Mouse (Mus musculus) urinary bladder, adult 2 months (tissue): ENCODE results near the gene Dnajc13. TPM values are rescaled to one million over a fixed set of nuclear protein-coding genes. Genes with fewer than 3 reads are reported as not detected.

Experiments
- DNase-seq: peaks from one replicate; pipeline ENCODE4 v3.0.0; 2022; ENCODE audit warnings: low spot score
- polyA plus RNA-seq: library from polyadenylated mRNA; depleted of rRNA; stranded (reverse); fragments of >200 nt; gene quantifications from 2 replicates; pipeline ENCODE4 v1.2.3, GENCODE M21; 2012; rRNA removed

Dnajc13 gene
- 38.8 and 46.8 TPM in 2 replicates for polyA plus RNA-seq

DNA sequence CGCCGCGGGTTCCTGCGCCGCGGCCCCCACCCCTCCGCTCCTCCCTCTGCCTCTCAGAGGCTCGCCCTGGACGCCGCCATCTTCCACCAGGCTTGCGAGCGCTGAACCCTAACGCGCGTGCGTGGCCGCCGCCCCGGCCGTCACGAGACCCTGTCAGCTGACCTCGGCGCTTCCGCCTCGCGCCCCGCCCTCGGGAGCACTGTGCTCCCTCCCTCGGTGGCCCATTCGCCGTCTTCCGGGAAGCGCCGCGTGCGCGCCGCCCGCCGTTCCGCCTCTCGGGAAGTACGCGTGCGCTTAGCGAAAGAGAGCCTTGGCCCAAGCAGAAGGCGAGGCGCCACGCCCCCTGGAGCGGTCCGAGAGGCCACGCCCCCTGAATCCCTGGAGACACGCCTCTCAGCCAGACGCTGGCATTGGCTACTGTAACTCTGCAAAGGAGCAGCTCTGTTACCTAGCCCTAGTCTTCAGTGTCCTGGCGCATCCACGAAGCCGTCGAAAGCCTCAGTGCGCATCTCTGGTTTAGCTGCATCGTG, at the start of gene Dnajc13:
Gene Dnajc13, minus strand, starts transcription at position 108 of the 530 bp plus-strand sequence.
- DNase-seq = peak; percentile 96

DNA sequence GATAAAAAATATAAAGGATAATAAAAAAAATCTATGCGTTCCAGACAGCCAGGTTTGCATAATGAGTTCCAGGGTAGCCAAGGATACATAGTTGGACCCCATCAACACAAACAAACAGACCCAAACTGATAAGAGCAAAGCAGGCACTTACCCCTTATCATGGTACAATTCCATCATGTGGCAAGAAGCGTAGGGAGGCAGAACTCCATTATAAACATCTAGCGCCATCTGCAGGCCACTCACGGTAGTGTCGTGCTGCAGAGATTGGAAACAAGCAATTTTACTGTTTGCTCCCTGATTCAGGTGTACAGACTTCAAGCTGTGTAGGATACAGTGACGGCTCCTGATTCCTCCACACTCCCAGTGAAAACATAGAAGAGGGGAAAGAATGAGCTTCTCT, 44.0 kb upstream of the Dnajc13 start:
- peak; percentile 37 for DNase-seq

DNA sequence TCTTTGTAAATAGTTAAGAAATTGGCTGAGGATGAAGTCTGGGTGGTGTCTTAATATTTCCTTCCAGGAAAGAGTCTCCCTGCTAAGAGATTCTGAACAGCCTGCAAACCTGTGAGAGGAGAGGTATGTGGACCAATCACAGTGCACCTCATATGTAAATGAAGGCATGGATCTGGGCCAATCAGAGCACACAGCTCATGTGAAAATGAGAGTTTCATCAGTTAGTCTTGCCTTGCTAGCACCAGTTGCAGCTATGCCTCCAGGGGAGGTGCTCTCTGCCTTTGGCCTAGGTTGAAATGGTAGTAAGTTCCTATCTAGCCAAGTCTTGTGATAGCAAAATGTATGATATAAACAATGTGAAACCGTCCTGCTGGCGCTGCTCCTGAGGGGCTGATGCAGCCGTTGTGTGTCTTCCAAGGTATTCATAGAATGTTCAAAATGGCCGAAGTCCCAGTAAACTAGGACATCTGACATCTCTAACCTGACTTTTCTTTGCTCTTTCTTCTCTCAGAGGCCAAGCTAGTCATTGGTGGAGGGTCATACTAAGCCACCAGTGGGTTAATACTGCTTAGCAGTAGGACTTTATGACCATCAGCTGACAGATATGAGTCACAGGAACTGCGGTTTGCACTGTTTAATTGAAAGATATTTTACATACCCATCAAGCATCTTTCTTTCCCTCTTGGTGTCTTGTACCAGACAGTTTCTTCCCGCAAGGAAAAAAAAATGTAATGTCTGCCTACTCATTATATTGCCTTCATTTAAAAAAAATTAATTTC, 42.8 kb upstream of the Dnajc13 start:
- no peak for DNase-seq

DNA sequence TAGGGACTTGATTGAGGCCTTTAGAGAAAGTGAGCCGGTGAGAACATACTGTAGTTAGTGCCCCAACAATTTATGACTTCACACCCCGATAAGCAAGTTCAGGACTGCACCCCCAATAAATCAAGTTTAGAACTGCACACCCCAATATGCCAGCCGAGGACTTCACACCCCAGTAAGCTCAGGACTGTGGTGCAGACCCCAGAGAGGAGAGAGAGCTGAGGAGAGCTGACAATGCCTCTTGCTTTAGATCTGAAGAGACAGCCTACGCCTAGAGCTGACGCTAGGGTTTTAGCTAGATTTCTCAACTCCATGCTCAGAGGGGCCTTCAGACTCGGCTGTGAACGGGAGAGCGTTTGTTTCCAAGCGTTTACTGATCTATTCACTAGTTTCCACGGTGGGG, 42.1 kb upstream of the Dnajc13 start:
- DNase-seq = no peak

DNA sequence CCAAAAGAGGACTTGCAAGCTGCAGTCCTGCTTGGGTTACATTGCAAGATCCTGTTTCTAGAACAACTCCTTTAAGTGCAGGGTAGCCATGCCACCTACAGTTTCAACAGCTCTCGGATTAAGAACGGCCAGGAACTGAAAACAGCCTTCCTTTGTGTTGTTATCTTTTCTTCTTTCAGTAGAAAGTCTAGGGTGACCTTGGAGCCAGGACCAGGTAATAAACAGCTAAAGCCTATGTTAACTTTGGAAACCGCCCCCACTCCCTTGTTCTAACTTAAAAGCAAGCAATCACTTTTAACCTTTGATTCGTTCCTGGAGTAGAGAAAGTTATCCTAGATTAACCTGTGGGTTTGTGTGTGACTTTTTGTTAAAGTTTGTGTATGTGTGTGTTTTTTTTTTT, 41.6 kb upstream of the Dnajc13 start:
- DNase-seq = no peak

DNA sequence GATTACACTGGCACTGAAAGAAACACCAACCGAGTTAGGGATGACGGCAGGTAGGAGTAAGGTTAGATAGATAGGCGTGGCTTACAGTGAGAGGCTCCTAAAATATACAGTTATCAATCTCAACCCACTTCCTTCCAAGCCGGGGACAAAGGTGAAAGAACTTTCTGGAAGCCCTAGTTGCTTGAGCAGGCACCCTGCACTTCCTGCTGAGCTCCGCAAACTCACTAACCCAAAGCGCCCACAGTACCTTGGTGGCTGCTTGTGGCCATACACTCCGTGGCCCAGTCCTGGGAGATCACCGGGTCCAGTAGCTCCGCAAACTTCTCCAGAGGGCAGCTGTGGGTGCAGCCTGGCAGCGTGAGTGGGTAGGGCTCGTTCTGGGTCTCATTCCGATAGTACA, 37.8 kb upstream of the Dnajc13 start:
- no peak for DNase-seq

DNA sequence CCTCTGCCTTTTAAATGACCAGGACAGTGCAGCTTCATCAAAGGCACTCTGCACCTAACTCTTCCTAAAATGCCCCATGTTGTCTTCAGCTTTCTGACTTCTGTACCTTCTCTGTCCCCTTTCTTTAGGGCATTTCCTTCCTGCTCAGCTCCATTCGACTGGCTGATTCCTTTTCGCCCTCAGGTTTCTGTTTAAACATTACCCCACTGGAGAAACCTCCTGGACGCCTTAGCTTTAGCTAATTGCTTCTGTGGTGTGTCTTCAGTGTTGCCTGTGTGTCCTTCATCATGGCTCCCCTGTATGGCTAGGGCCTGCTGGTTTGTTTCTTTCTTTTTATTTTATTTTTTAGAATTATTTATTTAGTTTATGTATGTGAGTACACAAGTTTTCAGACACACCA, 34.3 kb upstream of the Dnajc13 start:
- no peak for DNase-seq

DNA sequence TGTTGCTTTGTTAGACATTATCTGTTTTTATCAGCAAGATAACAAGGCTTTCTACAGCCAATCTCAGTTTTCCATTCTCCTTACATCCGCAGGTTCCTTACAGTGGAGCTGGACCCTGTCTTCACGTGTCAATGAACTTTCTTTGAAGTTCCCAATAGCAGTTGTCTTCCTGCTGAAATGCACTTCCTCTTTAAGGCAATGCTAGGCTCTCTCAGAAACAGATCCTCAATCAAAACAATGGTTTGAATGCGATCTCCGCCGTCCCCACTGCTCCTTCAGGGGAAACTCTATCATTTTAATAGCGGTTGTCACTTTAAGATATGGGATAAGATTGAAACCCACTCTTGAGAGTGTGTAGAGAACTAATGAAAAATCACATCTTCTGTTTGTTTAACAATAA, 22.2 kb upstream of the Dnajc13 start:
- DNase-seq = no peak

DNA sequence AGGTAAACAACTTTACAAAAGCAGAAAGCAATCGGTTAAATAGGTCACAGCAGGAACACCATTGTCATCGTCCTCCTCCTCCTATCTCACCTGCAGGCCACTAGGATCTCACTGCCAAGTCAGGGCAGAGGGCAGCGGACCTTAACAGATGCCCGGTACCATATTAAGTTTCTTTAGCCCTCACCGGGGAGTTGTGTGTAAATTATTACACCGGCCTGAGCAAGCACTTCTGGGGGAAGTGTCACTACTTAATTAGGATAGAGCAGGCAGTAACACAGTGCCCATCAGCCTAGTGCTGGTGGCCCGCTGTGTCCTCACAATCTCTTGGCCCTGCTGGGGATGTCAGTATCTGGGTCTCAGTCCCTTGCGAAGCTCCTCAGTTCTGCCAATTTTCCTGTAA, 19.8 kb upstream of the Dnajc13 start:
- no peak for DNase-seq

DNA sequence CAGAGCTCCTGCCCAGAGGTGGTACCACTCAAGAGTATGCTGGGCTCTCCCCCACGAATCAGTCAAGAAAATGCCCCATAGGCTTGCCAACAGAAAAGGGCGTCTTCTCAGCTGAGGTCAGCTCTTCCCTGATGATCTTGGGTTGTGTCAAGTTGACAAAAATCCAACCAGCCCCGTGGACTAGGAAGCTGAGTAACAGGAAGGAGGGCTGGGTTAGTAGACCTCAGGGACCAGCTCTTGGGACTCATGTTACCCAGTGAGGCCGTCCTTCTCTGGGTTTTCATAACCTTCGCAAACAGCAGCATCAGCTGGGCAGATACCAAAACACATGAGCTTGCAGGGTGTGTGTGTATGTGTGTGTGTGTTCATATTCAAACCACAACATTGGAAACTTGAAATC, 19.0 kb upstream of the Dnajc13 start:
- DNase-seq = no peak

DNA sequence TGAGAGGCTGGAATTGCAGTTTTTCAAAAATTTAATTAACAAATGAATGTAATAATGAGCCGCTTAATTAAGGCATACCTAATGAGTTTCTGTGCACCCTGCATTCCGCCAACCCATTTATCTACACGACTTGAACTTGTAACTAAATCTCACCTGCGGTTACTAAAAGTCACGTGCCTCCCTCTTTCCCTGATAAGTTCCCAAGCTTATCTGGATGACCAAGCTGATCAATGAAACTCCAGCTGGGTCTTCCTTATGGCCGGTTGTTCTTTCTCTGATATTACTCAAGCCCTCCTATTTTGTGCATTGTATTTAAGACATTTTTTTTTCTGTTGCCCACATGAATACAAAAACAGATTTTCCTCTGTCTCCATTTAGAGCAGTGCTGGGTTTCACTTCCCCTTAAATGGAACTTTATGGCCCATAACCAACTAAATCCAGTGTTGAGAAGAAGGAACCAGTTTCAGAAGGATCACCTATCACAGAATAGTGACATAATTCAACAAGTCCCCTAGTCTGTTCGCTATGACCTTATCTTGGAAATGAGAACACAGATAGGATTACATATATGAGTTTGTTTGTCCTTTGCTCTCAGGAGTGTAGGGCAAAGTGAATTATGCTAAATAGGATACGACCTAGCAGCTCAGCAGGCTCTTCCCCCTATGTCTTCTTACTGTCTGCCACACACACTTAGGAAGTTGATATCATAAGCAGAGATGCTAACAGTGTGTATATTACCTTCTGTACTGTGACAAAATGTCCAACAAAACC, 18.2 kb upstream of the Dnajc13 start:
- no peak for DNase-seq

DNA sequence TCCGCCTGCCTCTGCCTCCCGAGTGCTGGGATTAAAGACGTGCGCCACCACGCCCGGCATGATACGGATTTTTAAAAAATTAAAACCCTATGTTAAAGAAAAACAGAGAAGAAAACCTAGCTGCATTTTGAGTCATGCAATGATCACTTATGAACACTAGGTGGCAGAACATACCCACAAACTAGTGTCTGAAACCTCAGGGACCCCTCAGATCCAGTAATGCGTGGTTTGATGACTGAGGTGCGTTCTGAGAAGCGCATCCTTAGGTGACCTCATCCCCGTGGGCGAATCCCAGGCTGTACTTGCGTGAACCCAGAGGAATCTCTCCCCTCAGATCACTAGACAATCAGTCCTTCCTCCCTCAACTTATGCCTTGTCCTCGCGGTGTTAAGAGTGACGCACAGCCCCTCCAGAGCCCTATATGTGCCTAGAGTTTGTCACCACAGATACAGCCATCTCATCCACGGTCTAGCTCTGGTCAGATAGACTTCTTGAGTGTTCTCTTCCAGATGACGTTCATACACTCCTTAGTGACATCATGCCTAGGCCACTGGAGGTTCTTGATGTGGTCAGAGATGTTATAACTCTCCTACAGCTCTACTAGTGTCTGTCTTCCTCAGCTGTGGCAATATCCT, 14.9 kb upstream of the Dnajc13 start:
- no peak for DNase-seq

DNA sequence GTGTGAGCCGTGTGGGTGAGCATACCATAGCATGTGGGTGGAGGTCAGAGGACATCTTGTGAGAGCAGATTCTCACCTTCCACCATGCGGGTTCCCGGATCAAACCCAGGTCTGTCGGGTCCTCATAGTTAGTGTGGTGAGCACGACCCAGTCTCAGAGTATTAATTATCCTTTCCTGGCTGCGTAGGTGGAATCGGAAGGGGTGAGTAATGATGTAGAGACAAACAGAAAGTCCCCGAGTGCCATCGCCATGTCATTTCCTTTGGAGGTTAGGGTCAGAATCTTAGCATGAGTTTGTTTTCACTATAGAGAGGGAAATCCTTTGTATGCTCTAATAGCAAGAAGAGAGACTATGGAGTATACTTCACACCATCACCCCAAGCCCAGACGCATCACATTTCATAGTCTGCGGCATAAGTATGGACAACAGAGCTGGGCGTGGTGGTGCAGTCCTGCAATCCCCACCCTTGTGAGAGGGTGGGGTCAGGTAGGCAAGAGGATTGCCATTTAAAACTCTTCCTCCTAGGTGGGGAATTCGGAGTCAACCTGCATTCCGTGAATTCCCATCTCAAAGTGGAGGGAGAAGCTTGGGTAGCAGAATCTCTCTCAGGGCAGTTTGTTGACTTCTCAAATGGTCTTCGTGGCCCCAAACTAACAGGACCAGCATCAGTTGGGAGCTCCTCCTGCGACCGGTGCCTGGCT, 12.5 kb upstream of the Dnajc13 start:
- DNase-seq = no peak

DNA sequence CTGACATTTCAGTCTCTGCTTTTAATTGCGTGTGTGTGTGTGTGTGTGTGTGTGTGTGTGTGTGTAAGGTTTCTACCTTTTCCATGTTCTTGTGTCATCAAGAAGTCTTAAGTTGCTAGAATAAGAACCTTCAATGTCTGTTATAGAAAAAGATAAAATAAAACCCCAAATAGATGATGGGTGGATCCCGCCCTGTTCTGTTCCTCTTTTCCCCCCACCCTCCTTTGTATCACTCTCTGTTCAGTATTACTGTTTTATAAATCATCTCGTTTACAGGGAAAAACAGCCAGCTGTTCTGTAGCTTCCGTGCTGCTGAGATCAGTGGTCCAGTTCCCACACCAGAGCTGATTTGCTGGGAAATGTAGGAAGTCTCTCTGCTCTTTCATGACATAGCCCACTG, 9.3 kb upstream of the Dnajc13 start:
- DNase-seq = no peak

DNA sequence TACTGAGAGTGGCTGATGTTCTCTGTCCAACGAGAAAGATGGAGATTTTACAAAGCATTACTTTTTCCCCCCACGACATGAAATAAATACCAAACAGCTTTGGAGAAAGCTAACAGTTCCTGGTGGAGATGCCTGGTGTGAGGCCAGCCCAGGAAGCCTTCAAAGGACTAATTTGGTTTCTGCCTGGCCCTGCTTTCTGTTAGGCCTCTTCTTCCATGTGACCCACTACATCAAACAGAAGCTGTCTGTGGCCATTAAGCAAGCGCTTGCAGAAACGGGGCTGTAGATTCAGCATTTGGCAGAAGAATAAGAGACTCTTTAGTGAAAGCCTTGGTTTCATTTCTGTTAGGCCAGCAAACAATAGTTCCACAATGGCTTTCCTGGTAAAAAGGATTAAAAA, 8.9 kb upstream of the Dnajc13 start:
- no peak for DNase-seq

DNA sequence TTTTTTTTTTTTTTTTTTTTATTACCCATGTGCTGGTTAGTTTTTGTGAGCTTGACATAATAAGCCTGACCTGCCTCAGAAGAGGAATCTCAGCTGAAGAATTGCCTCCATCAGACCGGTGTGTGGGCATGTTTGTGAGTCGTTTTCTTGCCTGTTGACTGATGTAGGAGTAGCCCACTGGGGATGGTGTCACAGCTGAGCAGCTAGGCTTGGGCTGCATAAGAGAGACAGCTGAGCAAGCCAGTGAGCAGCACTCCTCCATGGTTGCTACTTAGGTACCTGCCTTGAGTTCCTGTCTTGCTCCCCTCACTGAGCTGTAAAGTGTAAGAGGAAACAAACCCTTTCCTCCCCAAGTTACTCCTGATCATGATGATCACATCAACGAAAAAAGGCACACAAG, 7.2 kb upstream of the Dnajc13 start:
- DNase-seq = no peak

DNA sequence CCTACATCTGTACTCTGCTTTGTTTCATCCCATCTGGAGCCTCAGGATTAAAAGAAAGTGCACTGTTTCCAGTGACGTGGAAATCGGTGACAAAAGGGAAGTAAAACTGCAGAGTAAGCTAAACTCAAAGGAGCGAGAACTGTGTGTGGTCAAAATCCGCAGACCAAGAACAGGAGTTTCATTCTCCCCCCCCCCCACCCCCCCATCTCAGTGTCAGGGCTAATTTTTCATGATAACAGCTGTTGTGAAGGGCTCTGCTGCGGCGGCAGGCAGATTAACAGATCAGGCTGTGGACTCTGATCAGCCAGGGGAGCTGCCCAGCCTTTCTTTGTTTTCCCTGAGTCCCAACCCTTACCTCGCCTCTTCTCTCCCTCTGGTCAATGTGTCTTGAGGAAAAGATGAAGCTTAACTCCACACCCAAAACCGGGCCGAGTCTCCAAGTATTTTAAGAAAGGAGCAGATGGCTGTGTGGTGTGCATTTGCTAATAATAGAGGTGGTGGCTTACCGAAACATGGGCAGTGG, 6.7 kb upstream of the Dnajc13 start:
- no peak for DNase-seq

DNA sequence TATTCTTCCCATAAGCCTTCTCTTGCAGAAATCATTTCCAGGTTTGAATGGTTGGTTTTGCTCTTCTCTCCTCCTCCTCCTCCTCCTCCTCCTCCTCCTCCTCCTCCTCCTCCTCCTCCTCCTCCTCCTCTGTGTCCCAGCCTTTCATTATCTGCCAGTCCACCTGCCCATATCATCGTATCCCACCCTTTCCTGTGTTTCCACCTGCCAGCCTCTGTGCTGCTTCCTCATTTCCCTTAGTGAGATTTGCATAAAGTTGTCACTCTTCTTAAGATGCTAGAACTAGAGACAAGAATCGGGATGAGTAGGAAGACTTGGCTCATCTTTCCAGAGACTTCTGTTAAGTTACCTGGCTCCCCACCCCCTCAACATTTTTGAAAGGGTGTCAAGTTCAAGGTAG, 1.8 kb upstream of the Dnajc13 start:
- DNase-seq = no peak

DNA sequence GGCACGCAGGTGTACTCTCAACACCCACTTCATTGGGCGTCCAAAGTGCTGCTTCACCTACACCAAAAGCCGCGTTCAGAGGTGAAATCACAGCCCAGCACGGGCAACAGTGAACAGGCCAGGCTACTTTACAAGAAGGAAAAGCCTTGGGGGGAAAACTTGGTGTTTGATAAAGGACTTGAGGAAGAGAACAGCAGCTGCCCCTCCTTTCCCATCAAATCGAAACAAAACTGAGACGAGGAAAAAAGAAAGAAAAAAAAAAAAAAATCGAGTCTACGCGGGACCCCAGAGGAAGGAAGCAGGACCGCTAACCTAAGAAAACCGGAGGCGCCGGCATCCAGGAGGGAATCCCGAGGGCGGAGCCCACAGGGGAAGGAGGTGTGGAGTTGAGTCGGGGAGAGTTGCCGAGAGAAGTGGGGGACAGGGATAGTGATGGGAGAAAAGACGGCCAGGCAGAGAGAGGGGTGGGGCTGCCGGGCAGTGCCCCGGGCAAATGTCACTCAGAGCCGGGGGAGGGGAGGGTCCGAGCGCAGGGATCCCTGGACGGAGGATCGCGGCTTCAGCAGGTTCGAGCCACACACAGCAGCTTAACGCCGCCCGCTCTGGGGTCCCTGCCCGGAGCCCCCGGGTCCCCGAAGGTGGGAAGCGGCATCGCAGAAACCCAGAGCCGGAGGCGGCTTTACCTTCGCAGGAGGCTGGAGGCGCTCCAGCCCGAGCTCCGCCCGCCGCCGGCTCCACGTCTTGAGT, 541 bp downstream of the Dnajc13 start:
- no peak for DNase-seq

DNA sequence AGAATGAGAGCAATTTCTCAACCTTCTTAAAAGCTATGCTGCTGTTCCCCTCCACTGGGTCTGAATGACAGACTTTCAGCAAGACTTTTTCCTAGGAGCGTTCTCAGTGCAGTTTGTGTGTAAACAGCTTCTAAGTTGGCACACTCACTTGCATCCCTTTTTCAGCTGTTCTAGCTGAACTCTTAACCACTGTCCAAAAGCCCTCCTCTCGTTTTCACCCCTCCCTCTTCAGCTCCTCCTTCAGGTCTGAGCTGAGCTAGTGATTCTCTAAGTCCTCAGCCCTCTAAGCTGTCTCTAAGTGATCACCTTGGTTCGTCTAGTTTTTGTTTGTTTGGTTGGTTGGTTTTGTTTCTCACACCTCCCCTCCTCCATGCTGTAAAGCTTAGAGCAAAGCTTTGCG, 2.4 kb downstream of the Dnajc13 start:
- no peak for DNase-seq

DNA sequence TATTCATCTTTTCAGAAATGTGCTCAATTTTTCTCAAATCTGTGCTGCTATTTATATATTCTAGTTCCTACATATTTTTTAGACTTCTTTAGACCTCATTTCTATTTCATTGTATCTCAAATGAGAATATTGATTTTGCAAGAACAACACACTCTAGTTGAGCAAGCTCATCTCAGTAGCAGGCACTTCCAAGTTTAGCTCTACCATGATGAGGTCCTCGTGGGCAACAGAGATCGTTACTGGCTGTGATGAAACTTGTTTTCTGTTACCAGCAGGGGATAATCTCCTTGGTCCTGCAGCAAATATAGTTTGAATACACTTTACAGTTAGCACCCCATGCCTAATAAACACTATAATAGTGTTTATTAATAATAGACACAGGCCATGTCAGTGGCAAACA, 6.6 kb downstream of the Dnajc13 start:
- DNase-seq = no peak
